Mouse (Mus musculus) heart, postnatal 0 days (tissue): ENCODE measurements around the gene Gm45716. TPM values are rescaled to one million over a fixed set of nuclear protein-coding genes. Genes with fewer than 3 reads are reported as not detected.

Experiments
- ATAC-seq: fragments of 200-750 bp; cut with Nextera tagmentation; 2 replicates; pipeline ENCODE4 v1.8.0; 2017; ENCODE audit warnings: low read depth, moderate number of reproducible peaks, moderate library complexity; ENCODE audit not compliant: insufficient read depth
- DNase-seq: peaks from one replicate; pipeline ENCODE4 v3.0.0-alpha.2; 2016; ENCODE audit warnings: low spot score
- H3K27ac ChIP-seq: fragments of 300-500 bp; sonication (generic); 2 replicates; pipeline ENCODE4 v1.5.1; 2014; ENCODE audit warnings: low read depth, mild to moderate bottlenecking
- H3K27me3 ChIP-seq: fragments of 300-500 bp; sonication (generic); 2 replicates; pipeline ENCODE4 v1.6.1; 2014; ENCODE audit warnings: low read length, mixed read lengths; ENCODE audit not compliant: control insufficient read depth, insufficient read depth
- H3K36me3 ChIP-seq: fragments of 300-500 bp; sonication (generic); replicated peaks from 2 replicates; pipeline ENCODE4 v1.6.1; 2014; ENCODE audit warnings: low read length, mixed read lengths; ENCODE audit not compliant: control insufficient read depth, insufficient read depth
- H3K4me1 ChIP-seq: fragments of 300-500 bp; sonication (generic); 2 replicates; pipeline ENCODE4 v1.6.1; 2014; ENCODE audit warnings: antibody characterized with exemption; ENCODE audit not compliant: control insufficient read depth, insufficient read depth
- H3K4me2 ChIP-seq: fragments of 300-500 bp; sonication (generic); 2 replicates; pipeline ENCODE4 v1.6.1; 2014; ENCODE audit warnings: low read depth, mild to moderate bottlenecking, low read length, moderate library complexity
- H3K4me3 ChIP-seq: fragments of 300-500 bp; sonication (generic); 2 replicates; pipeline ENCODE4 v1.5.1; 2014; ENCODE audit warnings: low read depth, low read length
- H3K9ac ChIP-seq: fragments of 300-500 bp; sonication (generic); replicated peaks from 2 replicates; pipeline ENCODE4 v1.6.1; 2014; ENCODE audit warnings: low read depth, low read length, mixed read lengths
- H3K9me3 ChIP-seq: fragments of 300-500 bp; sonication (generic); replicated peaks from 2 replicates; pipeline ENCODE4 v1.6.1; 2016; ENCODE audit warnings: low read length; ENCODE audit not compliant: control insufficient read depth
- CTCF ChIP-seq: IDR thresholded peaks from 2 replicates; pipeline ENCODE4 v1.5.1; 2016; ENCODE audit warnings: antibody characterized with exemption, control low read depth, low read depth
- EP300 ChIP-seq: IDR thresholded peaks from 2 replicates; pipeline ENCODE4 v1.6.1; 2016; ENCODE audit warnings: antibody characterized with exemption, low read depth
- WGBS: fragments of 180-500 bp; shearing (Covaris S2); extraction: QIAGEN DNeasy Blood & Tissue Kit; methylation state at CpG from one replicate; pipeline ENCODE4 v1.1.7; 2014; 5-methylcytosine and 5-hydroxymethylcytosine counted together
- polyA plus RNA-seq: library from polyadenylated mRNA; unstranded; fragments of >200 nt; fragmentation: Nextera tagmentation; extraction: Ambion mirVana; gene quantifications from 2 replicates; pipeline ENCODE4 v1.2.1, GENCODE M21; 2015
- total RNA-seq: library from RNA; depleted of rRNA; stranded (reverse); fragments of >200 nt; gene quantifications from 2 replicates; pipeline ENCODE4 v1.2.3, GENCODE M21; 2014; ENCODE audit warnings: low replicate concordance; rRNA removed

Gm45716 gene
- total and polyA plus RNA-seq, 2 experiments from 2014 or later = 30.5 to 133 TPM

- no peak overlapping the region for H3K27ac ChIP-seq
- H3K9me3 ChIP-seq = no peaks in the 10 kb centered on the region
- H3K4me2 ChIP-seq = no peak overlapping the region
- H3K4me1 ChIP-seq = no peaks in the 10 kb centered on the region
- H3K27me3 ChIP-seq = no peaks in the 10 kb centered on the region
- 69% methylated on average over 4 of the region's 4 CpGs for WGBS
- H3K36me3 ChIP-seq = no peaks in the 10 kb centered on the region
- DNase-seq (no peak), ATAC-seq (no peak)
- TF ChIP-seq CTCF = no peak
- no peak for TF ChIP-seq EP300
- no peak overlapping the region for H3K9ac ChIP-seq
- no peak overlapping the region for H3K4me3 ChIP-seq
Measured at GRCm38 (mm10) chr11:90284623-90285022, 97.1 kb downstream of the Gm45716 start.

- 76% methylated on average over 6 of the region's 6 CpGs for WGBS
- ATAC-seq (no peak), DNase-seq (no peak)
- no peaks in the 10 kb centered on the region for H3K4me1 ChIP-seq
- H3K27ac ChIP-seq = no peak overlapping the region
- no peak for TF ChIP-seq CTCF
- H3K9ac ChIP-seq = no peak overlapping the region
- no peak overlapping the region for H3K4me3 ChIP-seq
- H3K9me3 ChIP-seq = no peaks in the 10 kb centered on the region
- no peaks in the 10 kb centered on the region for H3K27me3 ChIP-seq
- H3K36me3 ChIP-seq = no peaks in the 10 kb centered on the region
- H3K4me2 ChIP-seq = no peak overlapping the region
Measured at GRCm38 (mm10) chr11:90286550-90287154, 99.2 kb downstream of the Gm45716 start.

GRCm38 (mm10) chr11:90291156-90291555 is 103.7 kb downstream of the Gm45716 start:
- Histone ChIP-seq H3K4me1 (no peaks in the 10 kb centered on the region), H3K36me3 (no peaks in the 10 kb centered on the region), H3K27ac (no peak overlapping the region), H3K4me2 (no peak overlapping the region), H3K27me3 (no peaks in the 10 kb centered on the region), H3K4me3 (no peak overlapping the region), H3K9ac (no peak overlapping the region), H3K9me3 (no peaks in the 10 kb centered on the region)
- 67% methylated on average over 4 of the region's 4 CpGs for WGBS
- ATAC-seq (no peak), DNase-seq (no peak)
- no peak for TF ChIP-seq EP300
- no peak for TF ChIP-seq CTCF

- Histone ChIP-seq H3K36me3 (no peaks in the 10 kb centered on the region), H3K4me2 (no peak overlapping the region), H3K4me1 (no peaks in the 10 kb centered on the region), H3K9ac (no peak overlapping the region), H3K9me3 (no peaks in the 10 kb centered on the region), H3K27me3 (no peaks in the 10 kb centered on the region), H3K4me3 (no peak overlapping the region), H3K27ac (no peak overlapping the region)
- no peak for ATAC-seq
- no peak for TF ChIP-seq CTCF
- no peak for TF ChIP-seq EP300
- DNase-seq = no peak
Measured at GRCm38 (mm10) chr11:90292766-90293165, 105.3 kb downstream of the Gm45716 start.

GRCm38 (mm10) chr11:90294622-90295021 is 107.1 kb downstream of the Gm45716 start:
- Histone ChIP-seq H3K36me3 (no peaks in the 10 kb centered on the region), H3K4me1 (no peaks in the 10 kb centered on the region), H3K9ac (no peak overlapping the region), H3K9me3 (no peaks in the 10 kb centered on the region), H3K27me3 (no peaks in the 10 kb centered on the region), H3K4me2 (no peak overlapping the region), H3K4me3 (no peak overlapping the region), H3K27ac (no peak overlapping the region)
- WGBS = 86% methylated on average over 2 of the region's 2 CpGs
- TF ChIP-seq EP300 = no peak
- TF ChIP-seq CTCF = no peak
- ATAC-seq = no peak
- no peak for DNase-seq

Other genes with a start within 250 kb of the Gm45716 start
- 5.1 and 5.6 TPM in 2 replicates for gene Pctp, start 184.8 kb upstream of the Gm45716 start, total RNA-seq
- gene Pctp, start 184.8 kb upstream of the Gm45716 start, polyA plus RNA-seq = 5.7 and 6.5 TPM in 2 replicates
- gene Tmem100, start 157.3 kb upstream of the Gm45716 start, total RNA-seq = 12.6 and 14.6 TPM in 2 replicates
- 16.1 and 18.3 TPM in 2 replicates for gene Tmem100, start 157.3 kb upstream of the Gm45716 start, polyA plus RNA-seq
- gene Mmd, start 61.8 kb downstream of the Gm45716 start, total RNA-seq = 58.7 and 78.1 TPM in 2 replicates
- gene Mmd, start 61.8 kb downstream of the Gm45716 start, polyA plus RNA-seq = 62.0 and 62.6 TPM in 2 replicates
- 5.4 and 7.6 TPM in 2 replicates for gene Hlf, start 203.2 kb downstream of the Gm45716 start, total RNA-seq
- 6.8 and 7.0 TPM in 2 replicates for gene Hlf, start 203.2 kb downstream of the Gm45716 start, polyA plus RNA-seq